Mouse (Mus musculus): ENCODE measurements around the gene Ltbp1.

The Ltbp1 gene

GRCm38 (mm10) chr17:75374287-75375024 is 369.1 kb downstream of the Ltbp1 start:
- no peak for DNase-seq

- no peak for DNase-seq
Observed at GRCm38 (mm10) chr17:75378256-75378871, 373.0 kb downstream of the Ltbp1 start.

DNA sequence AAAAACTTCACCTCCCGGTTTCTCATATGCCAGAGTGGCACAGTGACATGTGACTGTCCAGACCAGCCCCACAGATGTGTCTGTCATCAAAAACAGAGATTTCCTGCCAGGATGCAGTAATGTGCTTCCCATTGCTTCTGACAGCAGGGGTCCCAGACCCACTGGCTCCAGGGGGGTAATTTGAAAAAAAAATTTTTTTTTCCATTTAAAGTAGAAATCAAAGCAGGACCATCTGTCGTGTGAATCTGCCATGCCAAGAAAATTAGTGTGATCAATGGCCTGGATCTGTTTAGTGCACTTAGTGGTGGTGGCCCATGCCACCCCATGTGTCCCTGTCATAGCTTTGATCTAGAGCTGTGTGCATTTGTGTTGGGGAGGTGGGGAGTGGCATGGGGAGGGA is 374.8 kb downstream of the Ltbp1 start:
- DNase-seq, result no peak

- no peak for DNase-seq
Observed at GRCm38 (mm10) chr17:75388402-75388801, 383.0 kb downstream of the Ltbp1 start.

DNA sequence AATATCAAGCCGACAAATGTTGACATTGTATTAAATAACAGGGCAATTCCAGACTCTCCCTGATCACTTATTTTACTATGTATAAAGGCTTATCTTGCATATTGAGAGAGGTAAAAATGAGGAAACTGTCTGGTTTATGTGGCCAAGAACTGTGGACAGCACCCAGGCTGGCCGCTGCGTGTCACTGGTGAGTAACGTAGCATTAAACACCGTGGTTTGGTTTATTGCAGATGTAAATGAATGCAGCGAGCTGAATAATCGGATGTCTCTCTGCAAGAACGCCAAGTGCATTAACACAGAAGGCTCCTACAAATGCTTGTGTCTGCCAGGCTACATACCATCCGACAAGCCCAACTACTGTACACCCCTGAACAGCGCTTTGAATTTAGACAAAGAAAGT is 384.8 kb downstream of the Ltbp1 start:
- DNase-seq, result no peak

DNA sequence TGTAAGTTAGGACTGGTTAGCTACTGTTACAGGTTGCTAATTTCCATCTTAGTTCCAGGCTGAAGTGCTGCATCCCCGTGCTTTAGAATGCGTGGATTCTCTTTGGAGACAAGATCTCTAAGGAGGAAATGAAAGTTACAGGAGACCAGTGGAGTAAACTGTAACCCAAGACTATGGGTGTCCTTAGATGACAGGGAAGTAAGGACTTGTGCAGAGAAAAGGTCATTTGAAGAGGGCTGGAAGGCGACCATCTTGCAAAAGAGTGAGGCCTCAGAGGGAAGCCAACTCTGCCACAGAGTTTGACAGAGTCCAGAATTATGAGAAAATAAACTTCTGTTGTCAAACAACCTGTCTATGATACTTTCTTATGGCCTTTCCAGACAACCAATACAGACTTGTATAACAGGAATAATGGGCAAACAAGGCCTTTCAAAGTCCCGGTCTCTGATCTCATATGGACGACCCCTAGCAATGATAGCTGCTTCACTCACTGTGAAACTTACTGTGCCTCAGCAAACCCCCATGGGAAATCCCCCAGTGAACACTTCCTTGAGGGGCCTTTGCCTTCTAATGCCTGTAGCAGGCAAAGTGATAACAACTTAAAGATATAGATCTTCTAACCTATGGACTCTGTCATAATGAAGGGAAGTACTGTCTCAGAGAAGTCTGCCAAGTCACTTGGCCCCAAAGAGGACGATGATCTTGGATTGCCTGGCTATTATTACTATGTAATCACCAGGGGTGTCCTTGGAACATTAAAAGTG is 386.2 kb downstream of the Ltbp1 start:
- no peak for DNase-seq

DNA sequence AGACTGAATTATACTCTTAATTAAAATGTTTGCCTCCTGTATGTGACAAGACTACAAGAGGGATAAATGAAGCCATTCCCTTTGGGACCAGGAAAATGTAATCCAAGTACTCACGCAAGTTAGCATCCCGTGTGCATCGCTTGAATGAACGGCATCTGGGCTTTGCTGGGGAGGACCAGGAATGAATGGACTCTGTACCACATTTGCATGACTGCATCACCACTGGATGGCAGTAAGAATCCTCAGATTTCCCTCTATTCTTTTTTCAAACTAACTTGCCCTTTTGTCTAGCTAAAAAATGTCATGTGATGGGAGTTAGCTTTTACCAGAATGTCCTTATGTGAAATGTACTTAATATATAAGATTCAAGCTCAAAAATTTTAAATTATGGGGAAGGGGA is 401.0 kb downstream of the Ltbp1 start:
- DNase-seq, result peak; percentile 26

DNA sequence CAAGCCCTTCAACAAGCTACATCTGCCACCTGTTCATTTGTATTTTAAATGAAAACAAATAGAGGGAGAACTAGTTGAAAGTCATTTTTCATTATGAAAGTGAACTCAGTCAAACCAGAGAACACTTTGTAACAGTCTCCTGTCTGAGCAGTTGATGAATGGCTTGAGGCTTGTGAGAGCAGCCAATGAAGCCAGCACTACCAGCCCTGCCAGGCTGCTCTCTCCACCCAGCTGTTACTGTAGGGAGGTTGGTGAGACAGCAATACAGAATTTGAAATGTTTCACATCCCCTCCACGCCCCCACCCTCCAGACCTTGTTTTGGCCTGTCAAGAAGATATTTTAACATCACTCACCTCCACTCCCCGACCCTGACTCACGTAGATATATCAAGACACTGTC is 411.5 kb downstream of the Ltbp1 start:
- DNase-seq, result no peak

DNA sequence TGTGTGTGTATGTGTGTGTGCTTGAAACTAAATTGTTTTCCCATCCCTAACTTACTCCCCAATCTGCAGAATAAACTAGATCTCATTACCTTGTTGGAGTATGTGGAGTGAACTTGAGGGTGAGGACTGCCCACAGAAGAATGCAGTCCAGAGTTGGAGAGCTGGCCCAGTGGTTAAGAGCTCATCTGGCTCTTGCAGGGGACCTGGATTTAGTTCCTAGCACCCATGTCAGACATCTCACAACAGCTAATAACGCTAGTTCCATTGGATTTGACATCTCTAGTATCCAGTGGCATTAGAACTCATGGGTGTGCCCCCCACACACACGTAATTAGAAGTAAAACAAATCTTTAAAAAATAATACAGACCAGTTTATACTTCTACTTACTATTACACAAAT is 428.8 kb downstream of the Ltbp1 start:
- no peak for DNase-seq

GRCm38 (mm10) chr17:75434871-75435270 is 429.5 kb downstream of the Ltbp1 start:
- no peak for DNase-seq

- no peak for DNase-seq
Observed at GRCm38 (mm10) chr17:75435599-75435998, 430.2 kb downstream of the Ltbp1 start, which contains the start of gene Rasgrp3. Gene Rasgrp3 (plus strand): TSS chr17:75435896.

- no peak for DNase-seq
Observed at GRCm38 (mm10) chr17:75436095-75436494, 430.7 kb downstream of the Ltbp1 start.

- DNase-seq, result no peak
Observed at GRCm38 (mm10) chr17:75436819-75437218, 431.5 kb downstream of the Ltbp1 start.

- DNase-seq, result no peak
Observed at GRCm38 (mm10) chr17:75437239-75437750, 431.9 kb downstream of the Ltbp1 start.

DNA sequence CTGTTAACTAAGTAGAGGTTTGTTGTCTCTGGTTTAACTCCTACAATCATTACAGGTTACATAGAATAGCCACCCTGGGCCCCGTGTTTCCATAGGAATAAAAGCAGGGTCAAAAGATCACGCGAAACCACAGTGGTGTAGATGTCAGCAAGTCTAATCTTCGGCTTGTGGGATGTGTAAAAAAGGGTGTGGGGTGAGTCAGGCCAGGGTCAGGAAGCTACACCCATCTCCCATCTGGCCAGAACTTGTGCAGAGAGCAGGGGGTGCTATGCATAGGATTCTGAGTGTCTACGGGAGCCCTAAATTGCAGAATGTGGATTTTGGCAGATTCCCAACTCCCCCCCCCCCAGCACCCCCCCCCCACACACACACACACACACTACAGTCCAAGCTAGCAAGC is 432.8 kb downstream of the Ltbp1 start:
- no peak for DNase-seq

DNA sequence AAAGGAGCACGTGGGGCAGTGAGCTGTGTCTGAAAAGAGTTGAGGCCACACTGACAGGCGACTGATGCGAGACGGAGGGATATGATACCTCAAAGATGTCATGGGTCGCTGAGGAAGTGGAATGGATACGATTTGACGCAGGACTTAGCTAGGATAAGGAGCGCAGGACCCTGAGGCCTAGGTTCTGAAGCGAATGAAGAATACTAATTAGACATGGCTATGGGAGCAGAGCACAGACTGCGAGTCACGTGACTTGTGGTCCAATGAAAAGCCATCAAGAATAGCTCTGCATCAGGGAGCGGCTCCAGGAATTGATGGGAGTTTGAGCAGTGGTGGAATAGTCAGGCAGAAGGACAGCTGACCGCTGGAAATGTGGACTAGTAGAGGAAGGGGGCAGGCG is 433.7 kb downstream of the Ltbp1 start:
- no peak for DNase-seq

DNA sequence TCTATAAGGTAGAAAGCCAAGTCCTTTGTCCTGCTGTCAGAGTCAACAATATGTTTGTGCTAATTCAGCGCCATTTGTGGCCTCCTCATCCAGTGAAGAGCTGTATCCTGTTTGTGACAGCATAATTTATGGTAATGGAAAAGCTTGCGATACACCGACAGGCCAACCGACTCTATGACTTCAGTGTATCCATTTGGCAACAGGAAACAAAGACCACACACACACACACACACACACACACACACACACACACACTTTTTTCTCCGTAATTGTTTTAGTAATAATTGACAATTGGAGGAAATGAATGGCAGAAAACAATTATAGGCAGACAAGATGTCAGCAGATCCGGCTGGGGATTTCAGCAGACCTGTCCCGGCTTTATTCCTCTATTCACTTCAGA is 435.3 kb downstream of the Ltbp1 start:
- DNase-seq, result no peak

- DNase-seq, result no peak
Observed at GRCm38 (mm10) chr17:75441260-75441830, 436.0 kb downstream of the Ltbp1 start.
